ENCODE assay signal across 11 mouse cellular contexts in genomic region chr15:31226464-31226863, GRCm38 (mm10). TPM values are rescaled to one million over a fixed set of nuclear protein-coding genes. Genes with fewer than 3 reads are reported as not detected.
DNase-seq lines count a peak whose midpoint lies in the region; ATAC-seq and TF ChIP-seq lines count a peak whose summit lies in the region.
"Had no signal": no experiment of that assay in that cellular context is flagged by ENCODE, and none has a peak within 500 bp of the region (broad histone marks: within the 10 kb centered on the region; RNA-seq: fewer than 3 reads in every experiment).

No protein-coding gene starts in this region.

- no peaks in the 10 kb centered on the region for H3K9me3 ChIP-seq in kidney, embryonic 15.5 days (replicated peaks)
- no peaks in the 10 kb centered on the region for H3K9me3 ChIP-seq in liver, postnatal 0 days (ENCODE audit: low read length)
- H3K9me3 ChIP-seq: midbrain, embryonic 12.5 days had no signal

- no peaks in the 10 kb centered on the region for H3K27me3 ChIP-seq in kidney, embryonic 15.5 days
- H3K27me3 ChIP-seq in liver, postnatal 0 days (ENCODE audit: insufficient read depth, low read length): no peaks in the 10 kb centered on the region
- H3K27me3 ChIP-seq: midbrain, embryonic 12.5 days had no signal

- no peak for DNase-seq in kidney, adult 18-20 months
- DNase-seq in B cell, adult 2 months: peak; percentile 10 to 13
- DNase-seq in liver, postnatal 0 days: peak; percentile 62
- no peak for DNase-seq in gastrocnemius, adult 2 months
- no peak for DNase-seq in retina, postnatal 1 day
- DNase-seq in left cerebral cortex, adult 11 months (ENCODE audit: low spot score): no peak
- DNase-seq: cerebellum, adult 11 months; heart, adult 11 months had no signal

- peaks cover 8% of the 10 kb centered on the region; the same call in 1 of the 2 replicates for H3K36me3 ChIP-seq in kidney, embryonic 15.5 days
- peaks cover 8% of the 10 kb centered on the region; the same call in 1 of the 2 replicates for H3K36me3 ChIP-seq in liver, postnatal 0 days (replicated peaks; ENCODE audit: insufficient read depth, low read length)
- H3K36me3 ChIP-seq: midbrain, embryonic 12.5 days had no signal

- no peak for ATAC-seq in kidney, embryonic 15.5 days (replicated peaks; ENCODE audit: low FRiP score)
- peak; percentile 67 for ATAC-seq in liver, postnatal 0 days

- TF ChIP-seq CTCF in bone marrow, adult 2 months (IDR thresholded peaks at IDR 0.05; ENCODE audit: control insufficient read depth, insufficient read depth, low read length): peak; percentile 37; the same call in 1 of the 2 replicates
- TF ChIP-seq CTCF in liver, postnatal 0 days (IDR thresholded peaks at IDR 0.05; ENCODE audit: low read depth): peak; percentile 51
- TF ChIP-seq CTCF in gastrocnemius, adult 2 months (IDR thresholded peaks at IDR 0.05): no peak

- H3K4me2 ChIP-seq in kidney, embryonic 15.5 days: peak overlapping the region; percentile 83; the same call in 1 of the 2 replicates
- H3K4me2 ChIP-seq in liver, postnatal 0 days (ENCODE audit: low read depth, low read length): peak overlapping the region; percentile 89
- H3K4me2 ChIP-seq: midbrain, embryonic 12.5 days had no signal

- intact Hi-C loops in gastrocnemius, adult 2 months (cut with DNase I): no loop called here

- no peak overlapping the region for H3K27ac ChIP-seq in kidney, embryonic 15.5 days
- no peak overlapping the region for H3K27ac ChIP-seq in bone marrow, adult 2 months (ENCODE audit: control insufficient read depth, insufficient read depth, low read depth, low read length, poor library complexity)
- peak overlapping the region; percentile 91 for H3K27ac ChIP-seq in liver, postnatal 0 days (ENCODE audit: low read depth)
- no peak overlapping the region for H3K27ac ChIP-seq in gastrocnemius, adult 2 months
- H3K27ac ChIP-seq: midbrain, embryonic 12.5 days had no signal

- H3K9ac ChIP-seq in kidney, embryonic 15.5 days: no peak overlapping the region
- peak overlapping the region; percentile 42; the same call in 1 of the 2 replicates for H3K9ac ChIP-seq in liver, postnatal 0 days (replicated peaks)
- H3K9ac ChIP-seq: midbrain, embryonic 12.5 days had no signal

- no peak for TF ChIP-seq POLR2A in bone marrow, adult 2 months (IDR thresholded peaks at IDR 0.05; ENCODE audit: borderline replicate concordance, control insufficient read depth, low read depth, low read length)

- no peak overlapping the region for H3K4me3 ChIP-seq in kidney, embryonic 15.5 days (replicated peaks)
- no peak overlapping the region for H3K4me3 ChIP-seq in bone marrow, adult 2 months (replicated peaks; ENCODE audit: control insufficient read depth, low read depth, low read length)
- 0 out of 2 replicates have a peak overlapping the region, but pooled peaks have one; percentile 84 for H3K4me3 ChIP-seq in liver, postnatal 0 days (ENCODE audit: low read depth, low read length)
- no peak overlapping the region for H3K4me3 ChIP-seq in gastrocnemius, adult 2 months
- H3K4me3 ChIP-seq: midbrain, embryonic 12.5 days had no signal

- peaks cover 21% of the 10 kb centered on the region for H3K4me1 ChIP-seq in kidney, embryonic 15.5 days
- no peaks in the 10 kb centered on the region; the same call in 1 of the 2 replicates for H3K4me1 ChIP-seq in bone marrow, adult 2 months (ENCODE audit: control insufficient read depth, insufficient read depth, low read length)
- H3K4me1 ChIP-seq in liver, postnatal 0 days (ENCODE audit: insufficient read depth): peaks cover 12% of the 10 kb centered on the region

- WGBS in kidney, embryonic 15.5 days: 70% methylated on average over 6 of the region's 6 CpGs
- WGBS in bone marrow, adult 2 months: 72% methylated on average over 6 of the region's 6 CpGs
- WGBS in liver, postnatal 0 days (ENCODE audit: insufficient replicate concordance): 60% methylated on average over 6 of the region's 6 CpGs

- no peak for TF ChIP-seq EP300 in liver, postnatal 0 days (IDR thresholded peaks at IDR 0.05; ENCODE audit: low read depth)

RNA-seq across cellular contexts. Expression of gene Dap, which starts 2.4 kb away (rescaled TPM):
- polyA plus RNA-seq in kidney, embryonic 15.5 days (2015; fragmentation: Nextera tagmentation; extraction: Ambion mirVana): 86.3 TPM in 2 replicates
- polyA plus RNA-seq in bone marrow, adult 2 months (2011; ENCODE audit: insufficient read depth, insufficient read length, low replicate concordance, missing spikeins): 44.3 and 56.9 TPM in 2 replicates
- polyA plus RNA-seq in liver, postnatal 0 days (2015; fragmentation: Nextera tagmentation; extraction: Ambion mirVana): 75.9 and 77.8 TPM in 2 replicates
- total RNA-seq in gastrocnemius, adult 2 months (2021): 10 to 100 TPM in 1 of 2 experiments, 1 to 10 TPM in 1; 6.2 to 11.4 TPM

Comparison
In these comparisons a context has a peak if more than half of its experiments do, and no peak if none do; other contexts are left out.
1. DNase-seq: peak in B cell, adult 2 months (2 of 2) and liver, postnatal 0 days (single experiment); none in kidney, adult 18-20 months (single experiment), gastrocnemius, adult 2 months (single experiment), retina, postnatal 1 day (single experiment) and left cerebral cortex, adult 11 months (single experiment).